Mouse (Mus musculus): Measurements from ENCODE around the gene Tdrd12. TPM values are rescaled to one million over a fixed set of nuclear protein-coding genes. Genes with fewer than 3 reads are reported as not detected.

The Tdrd12 gene
- polyA plus RNA-seq, 1 experiment from 2014 or later: 0.50 TPM

GRCm38 (mm10) chr7:35428146-35428545, 109.4 kb downstream of the Tdrd12 start:
- Histone ChIP-seq H3K4me2 (ENCODE audit: low read length) (no peak overlapping the region), H3K27me3 (replicated peaks; ENCODE audit: control insufficient read depth, insufficient read depth, low read length) (no peaks in the 10 kb centered on the region), H3K4me3 (ENCODE audit: low read depth, low read length) (no peak overlapping the region), H3K27ac (ENCODE audit: low read depth, low read length) (no peak overlapping the region), H3K36me3 (ENCODE audit: control insufficient read depth, insufficient read depth, low read length) (peaks cover 74% of the 10 kb centered on the region), H3K4me1 (ENCODE audit: control insufficient read depth, insufficient read depth, low read length) (no peaks in the 10 kb centered on the region), H3K9ac (ENCODE audit: low read length) (no peak overlapping the region), H3K9me3 (replicated peaks; ENCODE audit: control insufficient read depth, low read length) (no peaks in the 10 kb centered on the region)
- DNase-seq (ENCODE audit: low spot score): no peak
- 93% methylated on average over 10 of the region's 10 CpGs for WGBS
- no peak for ATAC-seq

- H3K4me1 ChIP-seq (ENCODE audit: control insufficient read depth, insufficient read depth, low read length): no peaks in the 10 kb centered on the region
- DNase-seq (ENCODE audit: low spot score) (no peak), ATAC-seq (no peak)
- no peak overlapping the region for H3K4me2 ChIP-seq (ENCODE audit: low read length)
- H3K36me3 ChIP-seq (ENCODE audit: control insufficient read depth, insufficient read depth, low read length): peaks cover 74% of the 10 kb centered on the region
- no peak overlapping the region for H3K27ac ChIP-seq (ENCODE audit: low read depth, low read length)
- H3K9me3 ChIP-seq (replicated peaks; ENCODE audit: control insufficient read depth, low read length): no peaks in the 10 kb centered on the region
- H3K9ac ChIP-seq (ENCODE audit: low read length): no peak overlapping the region
- H3K27me3 ChIP-seq (replicated peaks; ENCODE audit: control insufficient read depth, insufficient read depth, low read length): no peaks in the 10 kb centered on the region
- WGBS: 97% methylated on average over 10 of the region's 10 CpGs
- no peak overlapping the region for H3K4me3 ChIP-seq (ENCODE audit: low read depth, low read length)
These were observed 114.5 kb downstream of the Tdrd12 start for GRCm38 (mm10) chr7:35423071-35423470.

Other genes starting within 250 kb of the Tdrd12 start
- gene Gpatch1, start 219.3 kb downstream of the Tdrd12 start, polyA plus RNA-seq (2014; fragmentation: Nextera tagmentation; extraction: Ambion mirVana): 21.2 and 24.0 TPM in 2 replicates
- 1.2 and 1.6 TPM in 2 replicates for gene Rhpn2, start 203.6 kb downstream of the Tdrd12 start, polyA plus RNA-seq (2014; fragmentation: Nextera tagmentation; extraction: Ambion mirVana)
- 21.6 and 22.7 TPM in 2 replicates for gene Faap24, start 140.9 kb downstream of the Tdrd12 start, polyA plus RNA-seq (2014; fragmentation: Nextera tagmentation; extraction: Ambion mirVana)
- gene Cep89, start 140.7 kb downstream of the Tdrd12 start, polyA plus RNA-seq (2014; fragmentation: Nextera tagmentation; extraction: Ambion mirVana): 23.8 and 28.3 TPM in 2 replicates
- not detected in 2 replicates for gene Slc7a9, start 88.9 kb downstream of the Tdrd12 start, polyA plus RNA-seq (2014; fragmentation: Nextera tagmentation; extraction: Ambion mirVana)
- 110 and 113 TPM in 2 replicates for gene Nudt19, start 18.6 kb upstream of the Tdrd12 start, polyA plus RNA-seq (2014; fragmentation: Nextera tagmentation; extraction: Ambion mirVana)
- gene Rgs9bp, start 47.8 kb upstream of the Tdrd12 start, polyA plus RNA-seq (2014; fragmentation: Nextera tagmentation; extraction: Ambion mirVana): 0.08 and 0.12 TPM in 2 replicates
- 21.8 and 26.3 TPM in 2 replicates for gene Ankrd27, start 48.5 kb upstream of the Tdrd12 start, polyA plus RNA-seq (2014; fragmentation: Nextera tagmentation; extraction: Ambion mirVana)
- gene Pdcd5, start 109.8 kb upstream of the Tdrd12 start, polyA plus RNA-seq (2014; fragmentation: Nextera tagmentation; extraction: Ambion mirVana): 232 and 268 TPM in 2 replicates
- gene Dpy19l3, start 216.7 kb upstream of the Tdrd12 start, polyA plus RNA-seq (2014; fragmentation: Nextera tagmentation; extraction: Ambion mirVana): 58.8 and 59.7 TPM in 2 replicates